Mouse (Mus musculus): Measurements from ENCODE around the gene Cenpt. TPM values are rescaled to one million over a fixed set of nuclear protein-coding genes. Genes with fewer than 3 reads are reported as not detected.
A peak's percentile ranks its signal among the peaks of the same experiment; 100 is the strongest.
"Not testable (repeated sequence)": the region's sequence is repeated elsewhere in the genome, so short reads cannot be mapped to it uniquely, and the experiment has no call there.

Cenpt gene
- total RNA-seq, 2 experiments from 2014 or later: 2.0 to 2.6 TPM

- DNase-seq: peak in 1 of 2 experiments; percentile 53
- intact Hi-C loops (cut with DNase I): no loop called here
Measured at GRCm38 (mm10) chr8:105855248-105856167, 2.4 kb upstream of the Cenpt start.

GRCm38 (mm10) chr8:105854715-105855216 is 1.7 kb upstream of the Cenpt start, which contains the start of gene Thap11:
TSS of gene Thap11 (plus strand) at chr8:105855132.
- intact Hi-C loops (cut with DNase I): loop anchor here (5.0 kb wide), 1 partner anchor 78 kb away; the partner anchor contains the start of gene Ctrl
- peak; percentile 91 to 94 for DNase-seq

- intact Hi-C loops (cut with DNase I): loop anchor here (5.0 kb wide), 1 partner anchor 78 kb away; the partner anchor contains the start of gene Ctrl
- DNase-seq: no peak
Measured at GRCm38 (mm10) chr8:105854303-105854702, 1.2 kb upstream of the Cenpt start.

- no peak for DNase-seq
- intact Hi-C loops (cut with DNase I): loop anchor here (5.0 kb wide), 1 partner anchor 80 kb away; the partner anchor contains the start of gene Ctrl
Measured at GRCm38 (mm10) chr8:105852146-105852729, 840 bp downstream of the Cenpt start.

- intact Hi-C loops (cut with DNase I): loop anchor here (2.0 to 5.0 kb wide), 2 partner anchors 49 to 81 kb away; partner anchors contain the start of genes Ctrl and Pskh1
- DNase-seq: peak; percentile 89
Measured at GRCm38 (mm10) chr8:105851651-105852143, 1.4 kb downstream of the Cenpt start.

- DNase-seq: no peak
- intact Hi-C loops (cut with DNase I): loop anchor here (2.0 to 5.0 kb wide), 2 partner anchors 50 to 82 kb away; partner anchors contain the start of genes Ctrl and Pskh1
Measured at GRCm38 (mm10) chr8:105850611-105851010, 2.5 kb downstream of the Cenpt start.

GRCm38 (mm10) chr8:105850014-105850413 is 3.1 kb downstream of the Cenpt start:
- DNase-seq: no peak
- intact Hi-C loops (cut with DNase I): loop anchor here (2.0 to 5.0 kb wide), 2 partner anchors 51 to 82 kb away; partner anchors contain the start of genes Ctrl and Pskh1

- intact Hi-C loops (cut with DNase I): no loop called here
- DNase-seq: no peak
Measured at GRCm38 (mm10) chr8:105846678-105847077, 6.4 kb downstream of the Cenpt start.

GRCm38 (mm10) chr8:105839209-105839608 is 13.9 kb downstream of the Cenpt start:
- DNase-seq: no peak

GRCm38 (mm10) chr8:105836991-105837390 is 16.1 kb downstream of the Cenpt start:
- no peak for DNase-seq
- intact Hi-C loops (cut with DNase I): no loop called here

More at GRCm38 (mm10) chr8:105839209-105839608, 13.9 kb downstream of the Cenpt start:
- intact Hi-C loops (cut with DNase I): no loop called here

- DNase-seq: peak; percentile 74 to 83
- intact Hi-C loops (cut with DNase I): loop anchor here (1.0 kb wide), 2 partner anchors 95 to 187 kb away; no protein-coding TSS in a partner anchor
Measured at GRCm38 (mm10) chr8:105835318-105835717, 17.8 kb downstream of the Cenpt start.

GRCm38 (mm10) chr8:105833740-105834139 is 19.3 kb downstream of the Cenpt start:
- intact Hi-C loops (cut with DNase I); DNase-seq: not testable (repeated sequence)

GRCm38 (mm10) chr8:105826861-105827848 is 25.9 kb downstream of the Cenpt start, which contains the start of the genes Ranbp10 and Tsnaxip1:
TSS of gene Ranbp10 (minus strand) at chr8:105827350.
TSS of gene Tsnaxip1 (plus strand) at chr8:105827731.
- DNase-seq: peak; percentile 89 to 94
- intact Hi-C loops (cut with DNase I): no loop called here

- DNase-seq: no peak
- intact Hi-C loops (cut with DNase I): no loop called here
Measured at GRCm38 (mm10) chr8:105826379-105826778, 26.7 kb downstream of the Cenpt start.

GRCm38 (mm10) chr8:105825506-105825905 is 27.6 kb downstream of the Cenpt start:
- intact Hi-C loops (cut with DNase I): no loop called here
- no peak for DNase-seq

- intact Hi-C loops (cut with DNase I): no loop called here
- DNase-seq: peak in 1 of 2 experiments; percentile 18
Measured at GRCm38 (mm10) chr8:105820925-105821324, 32.2 kb downstream of the Cenpt start.

GRCm38 (mm10) chr8:105819659-105820058 is 33.4 kb downstream of the Cenpt start:
- DNase-seq: no peak
- intact Hi-C loops (cut with DNase I): no loop called here

GRCm38 (mm10) chr8:105813241-105813640 is 39.8 kb downstream of the Cenpt start:
- no peak for DNase-seq
- intact Hi-C loops (cut with DNase I): no loop called here

- DNase-seq: no peak
- intact Hi-C loops (cut with DNase I): no loop called here
Measured at GRCm38 (mm10) chr8:105812511-105812910, 40.6 kb downstream of the Cenpt start.

Measured in heart, postnatal 36 days (tissue).